Mouse (Mus musculus): Measurements from ENCODE around the gene Strn. TPM values are rescaled to one million over a fixed set of nuclear protein-coding genes. Genes with fewer than 3 reads are reported as not detected.
A peak's percentile ranks its signal among the peaks of the same experiment; 100 is the strongest.

Gene Strn
- 5.0 and 5.4 TPM in 2 replicates for polyA plus RNA-seq (2015; fragmentation: Nextera tagmentation; extraction: Ambion mirVana)

GRCm38 (mm10) chr17:78737096-78737495 lies at the start of gene Strn:
Gene Strn, minus strand, starts transcription at chr17:78737196.
- Histone ChIP-seq H3K27ac (peak within 1 kb of the TSS; percentile 89), H3K4me2 (peak within 1 kb of the TSS; percentile 70), H3K4me1 (peaks cover 25% of the 10 kb centered on the region), H3K4me3 (peak within 1 kb of the TSS; percentile 100), H3K9me3 (no peaks in the 10 kb centered on the region), H3K36me3 (replicated peaks) (no peaks in the 10 kb centered on the region), H3K27me3 (replicated peaks) (no peaks in the 10 kb centered on the region), H3K9ac (peak within 1 kb of the TSS; percentile 94)
- no peak for ATAC-seq (replicated peaks)
- 33% methylated on average over 4 of the region's 4 CpGs for WGBS

GRCm38 (mm10) chr17:78778765-78779164 lies 41.8 kb upstream of the Strn start:
- no peak overlapping the region for H3K9ac ChIP-seq
- no peak overlapping the region for H3K27ac ChIP-seq
- no peak for ATAC-seq (replicated peaks)
- no peaks in the 10 kb centered on the region for H3K9me3 ChIP-seq
- H3K4me1 ChIP-seq, result no peaks in the 10 kb centered on the region
- peaks cover 22% of the 10 kb centered on the region for H3K36me3 ChIP-seq (replicated peaks)
- WGBS, result 89% methylated on average over 1 of the region's 1 CpGs
- H3K27me3 ChIP-seq (replicated peaks), result no peaks in the 10 kb centered on the region
- no peak overlapping the region for H3K4me3 ChIP-seq
- no peak overlapping the region for H3K4me2 ChIP-seq

- H3K4me2 ChIP-seq, result no peak overlapping the region
- ATAC-seq (replicated peaks), result no peak
- no peaks in the 10 kb centered on the region for H3K4me1 ChIP-seq
- H3K4me3 ChIP-seq, result no peak overlapping the region
- 95% methylated on average over 2 of the region's 2 CpGs for WGBS
- H3K9me3 ChIP-seq, result no peaks in the 10 kb centered on the region
- no peaks in the 10 kb centered on the region for H3K27me3 ChIP-seq (replicated peaks)
- H3K27ac ChIP-seq, result no peak overlapping the region
- H3K9ac ChIP-seq, result no peak overlapping the region
- peaks cover 18% of the 10 kb centered on the region; the same call in 1 of the 2 replicates for H3K36me3 ChIP-seq (replicated peaks)
Measured at GRCm38 (mm10) chr17:78772317-78772716, 35.3 kb upstream of the Strn start.

DNA sequence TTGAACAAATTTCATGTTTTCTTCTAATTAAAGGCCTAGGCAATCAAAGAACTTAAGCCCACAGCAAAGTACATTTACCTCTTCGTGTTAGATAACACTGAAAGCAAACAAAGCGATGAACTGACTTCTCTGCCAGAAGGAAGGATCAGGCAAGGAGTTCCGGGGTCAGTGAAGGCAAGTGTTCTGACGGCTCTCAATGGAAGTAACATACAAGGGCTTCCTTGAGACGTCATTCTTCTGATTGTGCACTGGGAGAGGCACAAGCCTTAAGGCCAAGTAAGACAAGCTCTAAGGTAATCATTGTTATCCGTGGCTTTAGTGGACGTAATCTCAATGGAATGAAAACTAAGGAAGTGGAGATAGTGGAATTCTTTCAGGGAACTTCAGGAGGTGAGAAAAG lies 33.9 kb upstream of the Strn start:
- no peaks in the 10 kb centered on the region for H3K9me3 ChIP-seq
- no peak for ATAC-seq (replicated peaks)
- H3K4me3 ChIP-seq, result no peak overlapping the region
- no peak overlapping the region for H3K27ac ChIP-seq
- no peak overlapping the region for H3K4me2 ChIP-seq
- no peaks in the 10 kb centered on the region for H3K4me1 ChIP-seq
- H3K9ac ChIP-seq, result no peak overlapping the region
- 84% methylated on average over 7 of the region's 7 CpGs for WGBS
- H3K36me3 ChIP-seq (replicated peaks), result peaks cover 28% of the 10 kb centered on the region; the same call in 1 of the 2 replicates
- H3K27me3 ChIP-seq (replicated peaks), result no peaks in the 10 kb centered on the region

- WGBS, result 85% methylated on average over 3 of the region's 3 CpGs
- Histone ChIP-seq H3K4me3 (no peak overlapping the region), H3K27ac (no peak overlapping the region), H3K9me3 (no peaks in the 10 kb centered on the region), H3K4me1 (no peaks in the 10 kb centered on the region), H3K9ac (no peak overlapping the region), H3K36me3 (replicated peaks) (peaks cover 37% of the 10 kb centered on the region; the same call in 1 of the 2 replicates), H3K27me3 (replicated peaks) (no peaks in the 10 kb centered on the region), H3K4me2 (no peak overlapping the region)
- ATAC-seq (replicated peaks), result no peak
Measured at GRCm38 (mm10) chr17:78769341-78769740, 32.3 kb upstream of the Strn start.

GRCm38 (mm10) chr17:78768937-78769336 lies 31.9 kb upstream of the Strn start:
- Histone ChIP-seq H3K4me1 (no peaks in the 10 kb centered on the region), H3K9ac (no peak overlapping the region), H3K27ac (no peak overlapping the region), H3K36me3 (replicated peaks) (peaks cover 40% of the 10 kb centered on the region; the same call in 1 of the 2 replicates), H3K4me3 (no peak overlapping the region), H3K4me2 (no peak overlapping the region), H3K9me3 (no peaks in the 10 kb centered on the region), H3K27me3 (replicated peaks) (no peaks in the 10 kb centered on the region)
- WGBS, result 80% methylated on average over 2 of the region's 2 CpGs
- ATAC-seq (replicated peaks), result no peak

DNA sequence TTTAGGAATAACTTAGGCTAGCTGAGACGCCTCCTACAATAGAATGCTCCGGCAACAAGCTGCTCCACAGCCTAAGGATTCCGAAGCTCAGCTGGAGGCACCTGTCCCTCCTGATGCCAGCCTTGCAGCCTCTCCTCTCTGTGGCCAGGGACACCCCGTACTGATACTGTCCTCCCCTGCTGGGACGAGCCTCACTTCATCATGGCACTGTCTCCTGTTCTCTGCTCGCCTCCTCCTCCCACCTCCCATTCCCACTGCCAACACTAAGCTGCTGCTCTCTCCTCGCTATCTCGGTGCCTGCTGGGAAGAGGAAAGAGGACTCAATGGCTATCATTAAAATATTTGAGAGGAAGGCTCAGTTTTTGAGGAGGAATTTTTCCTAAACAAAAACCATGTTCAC lies 30.6 kb upstream of the Strn start:
- 85% methylated on average over 8 of the region's 8 CpGs for WGBS
- no peaks in the 10 kb centered on the region for H3K27me3 ChIP-seq (replicated peaks)
- peaks cover 40% of the 10 kb centered on the region; the same call in 1 of the 2 replicates for H3K36me3 ChIP-seq (replicated peaks)

GRCm38 (mm10) chr17:78766084-78766483 lies 29.1 kb upstream of the Strn start:
- Histone ChIP-seq H3K27ac (no peak overlapping the region), H3K27me3 (replicated peaks) (no peaks in the 10 kb centered on the region), H3K36me3 (replicated peaks) (peaks cover 37% of the 10 kb centered on the region; the same call in 1 of the 2 replicates), H3K9me3 (no peaks in the 10 kb centered on the region), H3K9ac (no peak overlapping the region), H3K4me1 (no peaks in the 10 kb centered on the region), H3K4me3 (no peak overlapping the region), H3K4me2 (no peak overlapping the region)
- 92% methylated on average over 7 of the region's 7 CpGs for WGBS
- ATAC-seq (replicated peaks), result no peak

More for the DNA sequence above, 30.6 kb upstream of the Strn start:
- Histone ChIP-seq H3K9ac (no peak overlapping the region), H3K4me1 (no peaks in the 10 kb centered on the region), H3K4me2 (no peak overlapping the region), H3K27ac (no peak overlapping the region), H3K9me3 (no peaks in the 10 kb centered on the region), H3K4me3 (no peak overlapping the region)
- ATAC-seq (replicated peaks), result no peak

- Histone ChIP-seq H3K9ac (no peak overlapping the region), H3K4me1 (no peaks in the 10 kb centered on the region), H3K27ac (no peak overlapping the region), H3K4me2 (no peak overlapping the region), H3K9me3 (no peaks in the 10 kb centered on the region), H3K36me3 (replicated peaks) (peaks cover 42% of the 10 kb centered on the region), H3K27me3 (replicated peaks) (no peaks in the 10 kb centered on the region), H3K4me3 (no peak overlapping the region)
- 93% methylated on average over 5 of the region's 5 CpGs for WGBS
- ATAC-seq (replicated peaks), result no peak
Measured at GRCm38 (mm10) chr17:78763272-78763671, 26.3 kb upstream of the Strn start.

DNA sequence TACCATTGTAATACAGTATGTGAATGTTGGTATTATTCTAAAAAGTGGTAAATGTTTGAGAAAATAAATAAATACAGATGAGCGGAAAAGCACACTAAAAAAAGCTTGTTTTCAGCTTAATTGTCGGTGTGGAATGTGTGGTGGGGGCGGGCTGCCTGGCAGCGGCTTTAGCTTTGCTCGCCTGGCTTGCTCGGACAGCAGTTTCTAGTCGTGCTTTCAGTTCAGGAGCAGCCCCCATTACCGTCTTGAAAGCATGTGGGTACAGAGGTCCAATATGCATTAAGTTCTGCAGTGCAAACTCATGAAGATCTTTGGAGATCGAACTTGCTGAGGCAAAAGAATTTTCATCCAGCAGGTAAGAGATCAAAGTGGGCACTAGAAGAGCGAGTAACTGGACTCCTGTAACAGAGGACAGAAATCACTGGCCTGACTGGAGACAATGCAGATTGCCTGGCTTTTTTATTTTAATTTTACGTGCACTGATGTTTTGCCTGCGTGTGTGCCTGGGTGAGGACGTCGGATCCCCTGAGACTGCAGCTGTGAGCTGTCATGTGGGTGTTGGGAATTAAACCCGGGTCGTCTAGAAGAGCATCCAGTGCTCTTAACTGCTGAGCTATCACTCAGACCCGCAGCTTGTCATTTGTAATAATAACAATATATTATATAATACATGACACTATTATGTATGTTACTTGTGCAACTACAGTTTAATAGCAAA lies 16.1 kb upstream of the Strn start:
- Histone ChIP-seq H3K36me3 (replicated peaks) (peaks cover 23% of the 10 kb centered on the region; the same call in 1 of the 2 replicates), H3K4me1 (no peaks in the 10 kb centered on the region), H3K9me3 (no peaks in the 10 kb centered on the region), H3K9ac (no peak overlapping the region), H3K27me3 (replicated peaks) (no peaks in the 10 kb centered on the region), H3K27ac (no peak overlapping the region), H3K4me2 (no peak overlapping the region), H3K4me3 (no peak overlapping the region)
- ATAC-seq (replicated peaks), result no peak
- 54% methylated on average over 17 of the region's 17 CpGs for WGBS

DNA sequence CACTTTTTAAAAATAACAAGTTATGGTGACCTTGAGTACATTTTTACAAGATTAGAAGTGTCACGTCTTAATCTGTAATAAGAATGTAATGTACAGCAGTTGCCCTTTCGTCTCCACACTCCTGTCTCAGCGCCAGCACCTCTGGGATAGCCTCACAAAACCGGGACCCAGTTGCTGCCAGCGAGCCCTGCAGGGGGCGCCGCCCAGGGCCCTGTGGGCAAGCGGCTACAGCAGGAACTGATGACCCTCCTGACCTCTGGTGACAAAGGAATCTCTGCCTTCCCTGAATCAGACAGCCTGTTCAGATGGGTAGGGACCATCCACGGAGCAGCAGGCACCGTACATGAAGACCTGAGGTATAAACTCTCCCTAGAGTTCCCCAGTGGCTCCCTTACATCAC lies 15.1 kb upstream of the Strn start:
- Histone ChIP-seq H3K27me3 (replicated peaks) (no peaks in the 10 kb centered on the region), H3K4me2 (no peak overlapping the region), H3K9ac (no peak overlapping the region), H3K9me3 (no peaks in the 10 kb centered on the region), H3K4me1 (no peaks in the 10 kb centered on the region), H3K27ac (no peak overlapping the region), H3K4me3 (no peak overlapping the region), H3K36me3 (replicated peaks) (peaks cover 17% of the 10 kb centered on the region; the same call in 1 of the 2 replicates)
- no peak for ATAC-seq (replicated peaks)
- WGBS, result 46% methylated on average over 10 of the region's 10 CpGs

DNA sequence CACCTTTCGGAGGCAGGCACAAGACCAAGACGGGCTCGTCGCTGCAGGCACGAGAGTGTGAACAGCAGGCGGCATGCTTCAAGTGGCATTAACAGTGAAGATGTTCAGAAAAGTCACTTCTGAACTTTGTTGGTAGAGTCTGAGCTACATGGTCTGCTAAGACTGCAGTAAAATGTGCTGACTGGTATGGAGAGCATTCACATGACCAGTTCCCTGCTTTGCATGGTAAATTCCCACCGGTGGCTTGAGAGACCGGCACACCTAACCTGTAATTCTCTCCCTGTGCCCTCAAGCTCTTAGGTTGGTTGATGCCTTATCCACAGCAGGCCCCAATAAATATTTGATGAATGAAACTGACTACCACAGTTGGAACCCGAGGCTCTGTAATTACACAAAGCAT lies 11.4 kb upstream of the Strn start:
- Histone ChIP-seq H3K4me3 (no peak overlapping the region), H3K9ac (no peak overlapping the region), H3K27me3 (replicated peaks) (no peaks in the 10 kb centered on the region), H3K36me3 (replicated peaks) (0 out of 2 replicates have a peak, but pooled peaks cover 3% of the 10 kb centered on the region), H3K27ac (no peak overlapping the region), H3K4me2 (no peak overlapping the region), H3K4me1 (no peaks in the 10 kb centered on the region), H3K9me3 (no peaks in the 10 kb centered on the region)
- ATAC-seq (replicated peaks), result no peak
- 80% methylated on average over 9 of the region's 9 CpGs for WGBS

DNA sequence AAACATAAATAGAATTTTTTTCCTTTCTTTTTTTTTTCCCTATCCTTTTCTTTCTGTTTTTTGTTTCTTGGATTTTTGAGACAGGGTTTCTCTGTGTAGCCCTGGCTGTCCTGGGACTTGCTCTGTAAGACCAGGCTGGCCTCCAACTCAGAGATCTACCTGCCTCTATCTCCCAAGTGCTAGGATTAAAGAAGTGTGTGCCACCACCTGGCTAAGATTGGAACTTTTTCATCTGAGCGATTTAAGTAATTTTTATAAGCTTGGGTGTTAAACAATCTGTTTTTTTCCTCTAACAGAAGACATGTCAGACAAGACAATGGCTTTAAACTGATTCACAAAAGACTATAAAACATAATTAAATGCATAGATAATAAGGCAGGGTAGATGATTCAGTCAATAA lies 1.4 kb upstream of the Strn start:
- Histone ChIP-seq H3K9ac (no peak overlapping the region), H3K4me1 (peaks cover 22% of the 10 kb centered on the region), H3K27ac (no peak overlapping the region), H3K4me2 (no peak overlapping the region), H3K27me3 (replicated peaks) (no peaks in the 10 kb centered on the region), H3K4me3 (no peak overlapping the region), H3K36me3 (replicated peaks) (no peaks in the 10 kb centered on the region), H3K9me3 (no peaks in the 10 kb centered on the region)
- 44% methylated on average over 1 of the region's 1 CpGs for WGBS
- no peak for ATAC-seq (replicated peaks)
